Mouse (Mus musculus) bone marrow macrophage, adult 2 months (primary cell): ENCODE data around the gene Pafah1b2.

Experiments
- CTCF ChIP-seq: IDR thresholded peaks from 2 replicates; pipeline ENCODE4 v1.5.1; 2012; ENCODE audit warnings: low read depth, mild to moderate bottlenecking, low read length, moderate library complexity
- POLR2A ChIP-seq: IDR thresholded peaks from 2 replicates; pipeline ENCODE4 v1.6.1; 2012; ENCODE audit warnings: mild to moderate bottlenecking, low read depth, low read length, borderline replicate concordance

DNA sequence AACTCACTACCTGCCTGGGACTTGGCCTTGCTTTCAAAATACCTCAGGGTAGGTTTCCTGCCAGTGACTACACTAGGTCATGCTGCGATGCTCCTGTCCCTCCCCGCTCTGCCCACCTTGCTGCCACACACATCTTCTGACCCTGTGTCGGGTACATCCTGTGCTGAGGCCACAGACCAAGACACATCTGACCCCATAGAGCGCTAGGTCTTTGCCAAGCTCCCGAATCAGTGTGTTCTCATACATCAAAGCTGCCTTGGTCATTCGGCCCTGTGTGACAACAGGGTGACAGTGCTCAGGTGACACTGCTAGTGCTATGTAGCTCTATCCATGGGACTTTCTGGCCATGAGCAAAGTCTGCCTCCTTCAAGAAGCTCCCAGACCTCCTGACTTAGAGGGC, 72.7 kb downstream of the Pafah1b2 start:
- TF ChIP-seq POLR2A (no peak), CTCF (no peak)
